Mouse (Mus musculus): ENCODE results near the gene Tcte2. TPM values are rescaled to one million over a fixed set of nuclear protein-coding genes. Genes with fewer than 3 reads are reported as not detected.

Tcte2 gene
- polyA plus RNA-seq, 1 experiment from 2014 or later, result 2.8 TPM

DNA sequence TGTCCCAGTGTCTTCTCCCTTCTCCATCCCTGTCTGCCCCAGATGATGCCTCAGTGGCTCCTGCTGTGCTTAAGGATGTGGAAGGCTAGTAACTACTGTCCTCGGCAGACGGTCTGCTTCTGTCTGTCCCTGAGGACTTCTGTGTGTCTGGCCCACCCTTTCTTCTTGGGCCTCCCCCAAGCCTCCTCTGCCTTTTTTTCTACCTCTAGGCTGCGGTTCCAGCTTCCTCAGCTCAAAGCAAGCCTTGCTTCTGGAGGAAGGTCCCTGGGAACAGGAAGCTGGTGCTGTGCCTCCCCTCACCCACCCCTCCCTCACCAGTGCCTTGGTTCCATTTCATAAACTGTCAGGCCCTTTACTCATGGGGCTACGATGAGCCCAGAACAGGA lies 29.9 kb downstream of the Tcte2 start:
- no peak overlapping the region for H3K4me3 ChIP-seq
- H3K9me3 ChIP-seq, result no peaks in the 10 kb centered on the region
- H3K4me1 ChIP-seq, result peaks cover 17% of the 10 kb centered on the region
- 61% methylated on average over 4 of the region's 4 CpGs for WGBS
- no peaks in the 10 kb centered on the region for H3K27me3 ChIP-seq (replicated peaks; ENCODE audit: low read depth, poor library complexity, severe bottlenecking)
- no peak overlapping the region; the same call in 1 of the 2 replicates for H3K27ac ChIP-seq (replicated peaks)
- DNase-seq (ENCODE audit: low spot score), result no peak
- no peaks in the 10 kb centered on the region for H3K36me3 ChIP-seq (replicated peaks)

DNA sequence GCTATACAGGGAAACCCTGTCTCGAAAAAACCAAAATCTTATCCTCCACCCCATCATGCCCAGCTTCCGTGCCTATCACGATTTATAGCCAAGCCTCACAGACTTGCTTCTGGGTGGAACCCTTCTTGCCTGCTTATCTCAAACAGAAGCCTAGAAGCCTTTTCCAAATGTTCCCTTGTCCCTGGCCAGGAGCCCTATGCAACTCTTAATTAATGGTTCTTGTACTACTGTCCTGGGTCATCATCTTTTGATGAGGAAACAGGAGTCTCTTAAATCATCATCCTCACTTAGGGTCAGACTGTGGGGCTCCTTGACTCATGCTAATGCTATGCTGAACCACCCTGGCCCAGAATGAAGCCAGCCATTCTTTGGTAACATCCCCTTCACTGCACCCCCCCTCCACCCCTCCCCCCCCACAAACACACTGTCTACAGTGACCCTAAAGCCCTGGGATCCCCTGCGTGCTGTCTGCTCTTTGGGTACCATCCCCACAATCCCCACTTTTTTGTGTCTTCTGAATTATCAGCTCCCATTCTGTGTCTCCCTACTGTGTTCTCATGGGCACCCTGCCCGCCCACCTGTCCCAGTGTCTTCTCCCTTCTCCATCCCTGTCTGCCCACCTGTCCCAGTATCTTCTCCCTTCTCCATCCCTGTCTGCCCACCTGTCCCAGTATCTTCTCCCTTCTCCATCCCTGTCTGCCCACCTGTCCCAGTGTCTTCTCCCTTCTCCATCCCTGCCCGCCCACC lies 30.5 kb downstream of the Tcte2 start:
- Histone ChIP-seq H3K4me1 (peaks cover 17% of the 10 kb centered on the region), H3K36me3 (replicated peaks) (no peaks in the 10 kb centered on the region), H3K27ac (replicated peaks) (no peak overlapping the region), H3K4me3 (no peak overlapping the region), H3K27me3 (replicated peaks; ENCODE audit: low read depth, poor library complexity, severe bottlenecking) (no peaks in the 10 kb centered on the region), H3K9me3 (no peaks in the 10 kb centered on the region)
- DNase-seq (ENCODE audit: low spot score), result no peak
- 96% methylated on average over 6 of the region's 6 CpGs for WGBS

DNA sequence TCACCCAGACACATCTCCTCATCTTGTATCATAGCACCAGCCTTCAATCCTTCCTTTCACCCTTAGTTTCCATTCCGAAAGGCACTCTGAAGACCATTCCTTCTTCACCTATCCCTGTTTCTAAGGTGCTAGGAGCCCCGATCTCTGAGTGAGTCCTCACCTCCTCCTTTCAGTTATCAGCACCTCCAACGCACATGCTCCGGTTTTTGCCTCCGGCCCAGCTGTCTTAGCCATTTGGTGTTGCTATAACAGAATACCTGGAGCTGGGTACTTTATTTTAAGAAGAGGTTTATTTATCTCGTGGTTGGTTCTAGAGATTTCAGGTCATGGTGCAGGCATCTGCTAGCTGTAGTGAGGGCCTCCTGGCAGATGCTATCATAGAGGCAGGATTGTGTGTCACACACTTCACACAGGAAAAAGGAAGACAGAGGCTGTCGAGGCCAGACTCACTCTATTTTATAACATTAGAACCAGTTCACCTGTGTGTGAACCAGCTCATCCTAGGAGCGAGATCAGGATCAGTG lies 34.7 kb downstream of the Tcte2 start:
- no peak overlapping the region for H3K4me3 ChIP-seq
- no peaks in the 10 kb centered on the region for H3K36me3 ChIP-seq (replicated peaks)
- no peaks in the 10 kb centered on the region for H3K27me3 ChIP-seq (replicated peaks; ENCODE audit: low read depth, poor library complexity, severe bottlenecking)
- 91% methylated on average over 8 of the region's 8 CpGs for WGBS
- DNase-seq (ENCODE audit: low spot score), result no peak
- H3K4me1 ChIP-seq, result peaks cover 21% of the 10 kb centered on the region
- no peak overlapping the region for H3K27ac ChIP-seq (replicated peaks)
- H3K9me3 ChIP-seq, result no peaks in the 10 kb centered on the region

DNA sequence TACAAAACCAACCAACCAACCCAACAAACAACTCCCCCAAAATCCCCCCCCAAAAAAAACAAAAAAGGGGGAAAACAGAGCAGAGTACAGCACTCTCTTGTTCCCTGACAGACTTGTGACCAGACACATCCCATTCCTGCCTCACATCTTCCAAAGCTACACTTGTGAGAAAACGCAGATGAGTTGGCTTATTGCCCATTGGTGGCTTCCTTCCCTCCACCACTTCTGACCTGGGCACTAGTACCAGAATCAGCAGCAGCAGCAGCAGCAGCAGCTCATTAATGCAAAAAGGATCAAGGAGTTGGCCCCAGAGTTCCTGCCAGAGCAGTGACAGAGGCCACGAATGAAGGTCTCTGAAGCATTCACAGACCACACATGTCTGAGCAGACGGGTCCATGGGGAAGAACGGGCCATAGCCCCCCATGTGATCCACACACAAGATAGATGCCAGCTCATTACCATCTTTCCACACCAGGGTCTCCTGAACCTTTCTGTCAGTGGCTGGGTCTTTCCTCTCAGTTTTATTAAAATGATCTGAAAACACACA lies 36.5 kb downstream of the Tcte2 start:
- WGBS, result 74% methylated on average over 4 of the region's 4 CpGs

GRCm38 (mm10) chr17:13722434-13722833 lies 39.2 kb downstream of the Tcte2 start:
- Histone ChIP-seq H3K27me3 (replicated peaks; ENCODE audit: low read depth, poor library complexity, severe bottlenecking) (no peaks in the 10 kb centered on the region), H3K36me3 (replicated peaks) (no peaks in the 10 kb centered on the region), H3K4me1 (peaks cover 17% of the 10 kb centered on the region), H3K27ac (replicated peaks) (no peak overlapping the region), H3K4me3 (no peak overlapping the region), H3K9me3 (no peaks in the 10 kb centered on the region)
- no peak for DNase-seq (ENCODE audit: low spot score)
- WGBS, result 32% methylated on average over 2 of the region's 2 CpGs

More for the DNA sequence above, 36.5 kb downstream of the Tcte2 start:
- no peak for DNase-seq (ENCODE audit: low spot score)
- Histone ChIP-seq H3K27me3 (replicated peaks; ENCODE audit: low read depth, poor library complexity, severe bottlenecking) (no peaks in the 10 kb centered on the region), H3K9me3 (no peaks in the 10 kb centered on the region), H3K36me3 (replicated peaks) (no peaks in the 10 kb centered on the region), H3K4me1 (peaks cover 17% of the 10 kb centered on the region), H3K4me3 (no peak overlapping the region), H3K27ac (replicated peaks) (no peak overlapping the region)

DNA sequence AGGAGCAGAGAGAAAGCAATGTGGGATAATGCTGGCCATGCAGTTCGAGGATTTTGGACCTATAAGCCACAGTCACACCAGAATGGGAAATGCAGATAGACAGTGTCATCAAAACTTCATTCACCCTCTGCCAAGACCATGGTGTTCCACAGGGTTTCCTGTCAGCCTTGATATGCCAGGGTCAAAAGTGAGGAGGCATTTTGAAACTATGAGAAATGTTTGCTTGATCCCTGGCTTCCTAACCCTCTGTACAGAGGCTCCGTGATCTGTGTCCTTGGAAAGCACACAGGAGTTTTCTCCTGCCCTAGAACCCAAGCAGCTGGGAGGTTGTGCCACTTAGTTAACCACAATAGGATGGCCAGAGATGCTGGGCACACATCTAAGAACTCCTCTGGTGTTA lies 40.3 kb downstream of the Tcte2 start:
- Histone ChIP-seq H3K4me1 (peaks cover 17% of the 10 kb centered on the region), H3K36me3 (replicated peaks) (no peaks in the 10 kb centered on the region), H3K27ac (replicated peaks) (no peak overlapping the region), H3K27me3 (replicated peaks; ENCODE audit: low read depth, poor library complexity, severe bottlenecking) (no peaks in the 10 kb centered on the region), H3K9me3 (no peaks in the 10 kb centered on the region), H3K4me3 (no peak overlapping the region)
- WGBS, result 81% methylated on average over 2 of the region's 2 CpGs
- no peak for DNase-seq (ENCODE audit: low spot score)

- Histone ChIP-seq H3K36me3 (replicated peaks) (no peaks in the 10 kb centered on the region), H3K4me3 (no peak overlapping the region), H3K27ac (replicated peaks) (no peak overlapping the region), H3K4me1 (peaks cover 22% of the 10 kb centered on the region), H3K9me3 (no peaks in the 10 kb centered on the region), H3K27me3 (replicated peaks; ENCODE audit: low read depth, poor library complexity, severe bottlenecking) (no peaks in the 10 kb centered on the region)
- DNase-seq (ENCODE audit: low spot score), result no peak
- 90% methylated on average over 5 of the region's 5 CpGs for WGBS
Measured at GRCm38 (mm10) chr17:13720187-13720586, 41.4 kb downstream of the Tcte2 start.

GRCm38 (mm10) chr17:13717428-13717827 lies 44.2 kb downstream of the Tcte2 start:
- Histone ChIP-seq H3K27me3 (replicated peaks; ENCODE audit: low read depth, poor library complexity, severe bottlenecking) (no peaks in the 10 kb centered on the region), H3K4me1 (peaks cover 10% of the 10 kb centered on the region; the same call in 1 of the 2 replicates), H3K4me3 (no peak overlapping the region), H3K27ac (replicated peaks) (no peak overlapping the region), H3K36me3 (replicated peaks) (no peaks in the 10 kb centered on the region), H3K9me3 (no peaks in the 10 kb centered on the region)
- 95% methylated on average over 11 of the region's 11 CpGs for WGBS
- DNase-seq (ENCODE audit: low spot score), result no peak

GRCm38 (mm10) chr17:13716336-13716735 lies 45.3 kb downstream of the Tcte2 start:
- no peak for DNase-seq (ENCODE audit: low spot score)
- Histone ChIP-seq H3K9me3 (no peaks in the 10 kb centered on the region), H3K27ac (replicated peaks) (no peak overlapping the region), H3K4me3 (no peak overlapping the region), H3K27me3 (replicated peaks; ENCODE audit: low read depth, poor library complexity, severe bottlenecking) (no peaks in the 10 kb centered on the region), H3K36me3 (replicated peaks) (no peaks in the 10 kb centered on the region), H3K4me1 (peaks cover 5% of the 10 kb centered on the region; the same call in 1 of the 2 replicates)
- 72% methylated on average over 6 of the region's 6 CpGs for WGBS

DNA sequence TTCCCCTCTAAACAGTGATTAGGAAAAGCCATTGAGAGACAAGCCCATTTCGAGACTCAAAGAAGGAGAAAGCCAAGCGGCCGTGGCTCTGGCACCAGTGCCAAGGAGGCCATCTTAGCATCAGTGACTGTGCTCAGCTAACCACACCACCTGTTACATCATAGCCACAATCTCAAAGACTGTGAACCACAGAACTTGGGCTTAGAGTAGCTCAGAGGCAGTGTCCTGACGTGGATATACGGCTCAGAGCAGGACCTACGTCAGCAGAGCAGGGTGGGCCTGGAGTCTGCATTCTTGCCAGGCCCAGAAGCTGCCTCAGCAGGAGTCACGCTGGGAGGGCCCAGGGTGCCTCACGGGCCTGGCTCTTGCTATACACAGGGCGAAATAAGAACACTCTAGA lies 46.1 kb downstream of the Tcte2 start:
- no peaks in the 10 kb centered on the region for H3K9me3 ChIP-seq
- no peaks in the 10 kb centered on the region for H3K27me3 ChIP-seq (replicated peaks; ENCODE audit: low read depth, poor library complexity, severe bottlenecking)
- H3K36me3 ChIP-seq (replicated peaks), result no peaks in the 10 kb centered on the region
- H3K4me1 ChIP-seq, result peaks cover 5% of the 10 kb centered on the region; the same call in 1 of the 2 replicates
- DNase-seq (ENCODE audit: low spot score), result no peak
- H3K4me3 ChIP-seq, result no peak overlapping the region
- WGBS, result 79% methylated on average over 9 of the region's 9 CpGs
- H3K27ac ChIP-seq (replicated peaks), result no peak overlapping the region; the same call in 1 of the 2 replicates

- H3K36me3 ChIP-seq (replicated peaks), result no peaks in the 10 kb centered on the region
- no peaks in the 10 kb centered on the region for H3K9me3 ChIP-seq
- DNase-seq (ENCODE audit: low spot score), result no peak
- peaks cover 5% of the 10 kb centered on the region; the same call in 1 of the 2 replicates for H3K4me1 ChIP-seq
- no peak overlapping the region for H3K27ac ChIP-seq (replicated peaks)
- H3K27me3 ChIP-seq (replicated peaks; ENCODE audit: low read depth, poor library complexity, severe bottlenecking), result no peaks in the 10 kb centered on the region
- no peak overlapping the region for H3K4me3 ChIP-seq
- WGBS, result 67% methylated on average over 4 of the region's 4 CpGs
Measured at GRCm38 (mm10) chr17:13714654-13715053, 47.0 kb downstream of the Tcte2 start.

GRCm38 (mm10) chr17:13714128-13714527 lies 47.5 kb downstream of the Tcte2 start:
- Histone ChIP-seq H3K4me1 (peaks cover 5% of the 10 kb centered on the region; the same call in 1 of the 2 replicates), H3K9me3 (no peaks in the 10 kb centered on the region), H3K36me3 (replicated peaks) (no peaks in the 10 kb centered on the region), H3K27me3 (replicated peaks; ENCODE audit: low read depth, poor library complexity, severe bottlenecking) (no peaks in the 10 kb centered on the region), H3K27ac (replicated peaks) (no peak overlapping the region), H3K4me3 (no peak overlapping the region)
- WGBS, result 90% methylated on average over 4 of the region's 4 CpGs
- DNase-seq (ENCODE audit: low spot score), result no peak

- Histone ChIP-seq H3K27me3 (replicated peaks; ENCODE audit: low read depth, poor library complexity, severe bottlenecking) (0 out of 2 replicates have a peak, but pooled peaks cover 7% of the 10 kb centered on the region), H3K4me1 (peaks cover 5% of the 10 kb centered on the region; the same call in 1 of the 2 replicates), H3K4me3 (no peak overlapping the region), H3K36me3 (replicated peaks) (no peaks in the 10 kb centered on the region), H3K27ac (replicated peaks) (no peak overlapping the region), H3K9me3 (no peaks in the 10 kb centered on the region)
- DNase-seq (ENCODE audit: low spot score), result no peak
- 90% methylated on average over 3 of the region's 3 CpGs for WGBS
Measured at GRCm38 (mm10) chr17:13712518-13712917, 49.1 kb downstream of the Tcte2 start.
